Mouse (Mus musculus) heart, embryonic 16.5 days (tissue): Measurements from ENCODE around the gene Fam181a. TPM values are rescaled to one million over a fixed set of nuclear protein-coding genes. Genes with fewer than 3 reads are reported as not detected.

ENCODE experiments used
- ATAC-seq: fragments of 200-750 bp; cut with Nextera tagmentation; replicated peaks from 2 replicates; pipeline ENCODE4 v1.8.0; 2017; ENCODE audit warnings: moderate number of reproducible peaks; ENCODE audit not compliant: insufficient read depth, low FRiP score; ENCODE audit errors: extremely low read depth
- H3K27ac ChIP-seq: fragments of 300-500 bp; sonication (generic); 2 replicates; pipeline ENCODE4 v1.5.1; 2014; ENCODE audit warnings: mild to moderate bottlenecking, low read length, control low read depth, moderate library complexity
- H3K27me3 ChIP-seq: fragments of 300-500 bp; sonication (generic); 2 replicates; pipeline ENCODE4 v1.6.1; 2014; ENCODE audit warnings: low read length, mixed read lengths; ENCODE audit not compliant: control insufficient read depth, insufficient read depth
- H3K36me3 ChIP-seq: fragments of 300-500 bp; sonication (generic); 2 replicates; pipeline ENCODE4 v1.6.1; 2014; ENCODE audit not compliant: control insufficient read depth, insufficient read depth
- H3K4me1 ChIP-seq: fragments of 300-500 bp; sonication (generic); 2 replicates; pipeline ENCODE4 v1.6.1; 2014; ENCODE audit warnings: low read length, mixed read lengths; ENCODE audit not compliant: control insufficient read depth, insufficient read depth
- H3K4me2 ChIP-seq: fragments of 300-500 bp; sonication (generic); 2 replicates; pipeline ENCODE4 v1.6.1; 2014; ENCODE audit warnings: low read depth, mild to moderate bottlenecking, control low read depth, low read length
- H3K4me3 ChIP-seq: fragments of 300-500 bp; sonication (generic); 2 replicates; pipeline ENCODE4 v1.5.1; 2014; ENCODE audit warnings: mild to moderate bottlenecking, control low read depth, low read length
- H3K9ac ChIP-seq: fragments of 300-500 bp; sonication (generic); 2 replicates; pipeline ENCODE4 v1.6.1; 2014; ENCODE audit warnings: low read length, control low read depth
- H3K9me3 ChIP-seq: fragments of 300-500 bp; sonication (generic); replicated peaks from 2 replicates; pipeline ENCODE4 v1.6.1; 2016; ENCODE audit warnings: low read length; ENCODE audit not compliant: control insufficient read depth
- WGBS: fragments of 180-500 bp; shearing (Covaris S2); extraction: QIAGEN DNeasy Blood & Tissue Kit; methylation state at CpG from one replicate; pipeline ENCODE4 v1.1.7; 2014; 5-methylcytosine and 5-hydroxymethylcytosine counted together
- polyA plus RNA-seq: library from polyadenylated mRNA; unstranded; fragments of >200 nt; fragmentation: Nextera tagmentation; extraction: Ambion mirVana; gene quantifications from 2 replicates; pipeline ENCODE4 v1.2.1, GENCODE M21; 2015

Gene Fam181a
- polyA plus RNA-seq, 1 experiment from 2014 or later: not detected

DNA sequence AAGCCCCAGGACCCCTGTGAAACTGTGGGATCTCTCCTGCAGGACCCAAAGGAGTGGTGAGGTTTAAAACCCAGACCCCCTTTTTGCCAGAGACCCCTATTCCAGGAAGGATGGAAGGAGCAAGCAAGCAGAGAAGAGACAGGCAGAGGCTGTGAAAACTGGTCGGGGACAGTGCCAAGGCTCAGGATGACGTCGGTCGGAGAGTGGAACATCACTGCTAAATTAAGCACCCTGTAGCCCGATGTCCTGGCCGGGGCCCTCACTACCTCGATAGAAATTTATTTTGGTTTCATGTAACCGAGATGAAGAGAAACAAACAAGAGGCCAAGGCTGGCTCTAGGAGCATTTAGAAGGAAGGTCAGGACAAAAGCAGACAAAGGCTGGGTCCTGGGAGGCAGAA is 47.4 kb downstream of the Fam181a start:
- peak overlapping the region; percentile 9; the same call in 1 of the 2 replicates for H3K4me2 ChIP-seq
- ATAC-seq: no peak
- no peaks in the 10 kb centered on the region for H3K9me3 ChIP-seq
- no peaks in the 10 kb centered on the region for H3K27me3 ChIP-seq
- H3K9ac ChIP-seq: peak overlapping the region; percentile 34; the same call in 1 of the 2 replicates
- H3K27ac ChIP-seq: peak overlapping the region; percentile 67
- no peak overlapping the region for H3K4me3 ChIP-seq
- peaks cover 34% of the 10 kb centered on the region for H3K4me1 ChIP-seq
- WGBS: 34% methylated on average over 8 of the region's 8 CpGs
- H3K36me3 ChIP-seq: no peaks in the 10 kb centered on the region

GRCm38 (mm10) chr12:103358951-103359801 is 48.4 kb downstream of the Fam181a start:
- Histone ChIP-seq H3K9ac (no peak overlapping the region), H3K4me1 (peaks cover 34% of the 10 kb centered on the region), H3K4me2 (no peak overlapping the region), H3K27me3 (no peaks in the 10 kb centered on the region), H3K36me3 (no peaks in the 10 kb centered on the region), H3K9me3 (no peaks in the 10 kb centered on the region), H3K27ac (peak overlapping the region; percentile 67; the same call in 1 of the 2 replicates), H3K4me3 (no peak overlapping the region)
- ATAC-seq: no peak
- 52% methylated on average over 4 of the region's 4 CpGs for WGBS

- Histone ChIP-seq H3K27ac (no peak overlapping the region), H3K9ac (no peak overlapping the region), H3K4me3 (no peak overlapping the region), H3K27me3 (no peaks in the 10 kb centered on the region), H3K4me1 (peaks cover 34% of the 10 kb centered on the region), H3K36me3 (no peaks in the 10 kb centered on the region), H3K4me2 (no peak overlapping the region), H3K9me3 (no peaks in the 10 kb centered on the region)
- WGBS: 80% methylated on average over 8 of the region's 8 CpGs
- no peak for ATAC-seq
Observed at GRCm38 (mm10) chr12:103360812-103361211, 50.0 kb downstream of the Fam181a start.

- Histone ChIP-seq H3K36me3 (no peaks in the 10 kb centered on the region), H3K27me3 (no peaks in the 10 kb centered on the region), H3K9ac (no peak overlapping the region; the same call in 1 of the 2 replicates), H3K9me3 (no peaks in the 10 kb centered on the region), H3K4me3 (no peak overlapping the region), H3K4me2 (no peak overlapping the region), H3K27ac (peak overlapping the region; percentile 38), H3K4me1 (peaks cover 27% of the 10 kb centered on the region)
- no peak for ATAC-seq
- WGBS: 80% methylated on average over 17 of the region's 17 CpGs
Observed at GRCm38 (mm10) chr12:103361539-103362307, 50.9 kb downstream of the Fam181a start.

DNA sequence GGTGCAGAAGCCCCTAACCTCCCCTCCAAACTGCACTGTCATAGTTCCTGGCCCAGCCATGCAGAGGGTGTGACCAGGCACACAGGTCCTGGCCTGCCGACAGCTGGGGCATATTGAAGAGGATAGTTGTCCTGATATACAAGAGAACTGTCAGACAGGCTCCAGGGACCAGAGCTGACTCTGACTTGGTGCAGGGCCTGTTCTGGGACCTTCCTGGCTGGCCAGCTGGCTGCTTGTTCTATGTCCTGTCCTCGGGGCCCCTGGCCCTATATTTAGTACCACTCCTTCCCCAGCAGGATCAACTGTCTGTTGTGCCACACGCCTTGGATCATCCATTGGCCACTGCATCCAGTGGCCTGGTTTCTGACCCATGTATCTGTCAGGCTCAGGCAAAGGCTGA is 51.6 kb downstream of the Fam181a start:
- Histone ChIP-seq H3K9me3 (no peaks in the 10 kb centered on the region), H3K36me3 (no peaks in the 10 kb centered on the region), H3K27ac (peak overlapping the region; percentile 38), H3K27me3 (no peaks in the 10 kb centered on the region), H3K4me2 (no peak overlapping the region), H3K4me1 (peaks cover 29% of the 10 kb centered on the region), H3K9ac (no peak overlapping the region; the same call in 1 of the 2 replicates), H3K4me3 (no peak overlapping the region)
- 0 out of 2 replicates have a peak, but pooled peaks have one; percentile 39 for ATAC-seq
- 33% methylated on average over 3 of the region's 3 CpGs for WGBS

Other genes with a start within 250 kb of the Fam181a start
- gene Prima1, start 68.8 kb upstream of the Fam181a start, polyA plus RNA-seq: 0.16 and 0.17 TPM in 2 replicates
- gene Asb2, start 45.0 kb downstream of the Fam181a start, polyA plus RNA-seq: 253 and 264 TPM in 2 replicates
- gene Otub2, start 77.7 kb downstream of the Fam181a start, polyA plus RNA-seq: 9.9 and 11.7 TPM in 2 replicates
- gene 9330161L09Rik, start 96.8 kb downstream of the Fam181a start, polyA plus RNA-seq: 0.15 and 0.38 TPM in 2 replicates
- gene Ddx24, start 114.9 kb downstream of the Fam181a start, polyA plus RNA-seq: 59.7 and 66.9 TPM in 2 replicates
- 43.2 and 48.3 TPM in 2 replicates for gene Ifi27, start 123.2 kb downstream of the Fam181a start, polyA plus RNA-seq
- gene Ifi27l2a, start 132.7 kb downstream of the Fam181a start, polyA plus RNA-seq: 11.6 and 17.8 TPM in 2 replicates
- 0.17 and 0.38 TPM in 2 replicates for gene Ifi27l2b, start 146.2 kb downstream of the Fam181a start, polyA plus RNA-seq
- gene Ppp4r4, start 221.3 kb downstream of the Fam181a start, polyA plus RNA-seq: 0.17 and 0.35 TPM in 2 replicates